Mouse (Mus musculus) fat pad, adult 2 months (tissue): Measurements from ENCODE around the gene Itsn1.
A peak's percentile ranks its signal among the peaks of the same experiment; 100 is the strongest.

Source experiments
- DNase-seq: peaks from one replicate; pipeline ENCODE4 v3.0.0-alpha.2; 2011; ENCODE audit warnings: low read depth, low spot score; ENCODE audit errors: extremely low read depth

The Itsn1 gene

GRCm38 (mm10) chr16:91729066-91729482, at the start of gene Itsn1:
TSS of gene Itsn1 (plus strand) at chr16:91729281.
- peak; percentile 92 for DNase-seq

GRCm38 (mm10) chr16:91680656-91681055, 48.4 kb upstream of the Itsn1 start:
- DNase-seq = no peak

- DNase-seq = no peak
Observed at GRCm38 (mm10) chr16:91685526-91685925, 43.6 kb upstream of the Itsn1 start.

GRCm38 (mm10) chr16:91686369-91686768, 42.7 kb upstream of the Itsn1 start:
- DNase-seq = no peak

- DNase-seq = no peak
Observed at GRCm38 (mm10) chr16:91688023-91688618, 41.0 kb upstream of the Itsn1 start.

GRCm38 (mm10) chr16:91688619-91689334, 40.3 kb upstream of the Itsn1 start, which contains the start of gene Donson:
TSS of gene Donson (minus strand) at chr16:91688770.
- DNase-seq = no peak

GRCm38 (mm10) chr16:91689791-91690190, 39.3 kb upstream of the Itsn1 start:
- no peak for DNase-seq

GRCm38 (mm10) chr16:91694455-91695084, 34.5 kb upstream of the Itsn1 start:
- DNase-seq = no peak

- DNase-seq = no peak
Observed at GRCm38 (mm10) chr16:91695108-91695755, 33.8 kb upstream of the Itsn1 start.

GRCm38 (mm10) chr16:91698995-91699394, 30.1 kb upstream of the Itsn1 start:
- no peak for DNase-seq

- DNase-seq = no peak
Observed at GRCm38 (mm10) chr16:91701908-91702307, 27.2 kb upstream of the Itsn1 start.

- DNase-seq = no peak
Observed at GRCm38 (mm10) chr16:91702771-91703188, 26.3 kb upstream of the Itsn1 start.

- no peak for DNase-seq
Observed at GRCm38 (mm10) chr16:91704603-91705340, 24.3 kb upstream of the Itsn1 start.

GRCm38 (mm10) chr16:91710241-91710640, 18.8 kb upstream of the Itsn1 start:
- no peak for DNase-seq

GRCm38 (mm10) chr16:91716927-91717349, 12.1 kb upstream of the Itsn1 start:
- no peak for DNase-seq

- DNase-seq = no peak
Observed at GRCm38 (mm10) chr16:91717399-91717798, 11.7 kb upstream of the Itsn1 start.

- DNase-seq = no peak
Observed at GRCm38 (mm10) chr16:91724247-91724646, 4.8 kb upstream of the Itsn1 start.

- DNase-seq = peak; percentile 65
Observed at GRCm38 (mm10) chr16:91727433-91727832, 1.6 kb upstream of the Itsn1 start.

- DNase-seq = peak; percentile 99
Observed at GRCm38 (mm10) chr16:91728123-91729065, 687 bp upstream of the Itsn1 start, which contains the start of gene Cryzl1. TSS of gene Cryzl1 (minus strand) at chr16:91728975.
